Mouse (Mus musculus) liver, embryonic 14.5 days (tissue): ENCODE data around the gene Zgpat.

ENCODE experiments used
- CTCF ChIP-seq: IDR thresholded peaks from 2 replicates; pipeline ENCODE4 v1.5.1; 2016; ENCODE audit warnings: antibody characterized with exemption, low read depth, control low read depth
- EP300 ChIP-seq: IDR thresholded peaks from 2 replicates; pipeline ENCODE4 v1.6.1; 2016; ENCODE audit warnings: antibody characterized with exemption, low read depth

DNA sequence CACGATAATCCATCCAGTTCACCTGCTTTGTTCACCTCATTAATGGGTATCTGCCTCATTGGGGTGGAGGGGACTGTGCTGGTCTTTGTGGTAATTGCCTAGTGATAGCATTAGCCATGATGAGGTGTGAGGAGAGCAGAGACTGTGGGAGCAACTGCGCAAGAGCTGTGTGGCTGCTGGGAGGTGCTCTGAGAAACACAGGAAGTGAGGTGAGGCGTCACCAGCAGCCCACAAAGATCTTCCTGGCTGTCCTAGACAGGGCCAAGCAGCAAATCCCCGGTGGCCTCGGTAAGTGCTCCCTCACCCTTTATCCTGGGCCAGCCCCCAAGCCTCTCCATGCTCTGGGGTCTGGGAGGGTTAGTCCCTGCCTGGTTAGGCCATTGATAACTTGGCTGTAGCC lies 16.4 kb downstream of the Zgpat start:
- TF ChIP-seq EP300 (no peak), CTCF (no peak)
